Mouse (Mus musculus) macrophage (primary cell): Measurements from ENCODE around the gene Cd151. TPM values are rescaled to one million over a fixed set of nuclear protein-coding genes. Genes with fewer than 3 reads are reported as not detected.
"Not testable (repeated sequence)": the region's sequence is repeated elsewhere in the genome, so short reads cannot be mapped to it uniquely, and the experiment has no call there.

Experiments
- H3K27ac ChIP-seq: fragments of 350-480 bp; formaldehyde crosslinking; 2 replicates; pipeline ENCODE4 v1.9.0; 2021
- H3K36me3 ChIP-seq: fragments of 350-480 bp; formaldehyde crosslinking; 2 replicates; pipeline ENCODE4 v1.9.0; 2021; ENCODE audit errors: inconsistent target
- H3K4me3 ChIP-seq: fragments of 350-480 bp; formaldehyde crosslinking; 2 replicates; pipeline ENCODE4 v1.9.0; 2021; ENCODE audit errors: inconsistent target
- H3K79me2 ChIP-seq: fragments of 350-480 bp; formaldehyde crosslinking; 2 replicates; pipeline ENCODE4 v1.9.0; 2021; ENCODE audit errors: inconsistent target
- WGBS: methylation state at CpG from one replicate; pipeline ENCODE4 v1.1.7; 2026; ENCODE audit warnings: inconsistent platforms; ENCODE audit not compliant: missing documents; 5-methylcytosine and 5-hydroxymethylcytosine counted together
- polyA plus RNA-seq: library from polyadenylated mRNA; stranded (reverse); fragments of 250-400 nt; gene quantifications from 3 replicates; pipeline ENCODE4 v1.2.4, GENCODE M21; 2018; ENCODE audit warnings: inconsistent platforms

The Cd151 gene
- polyA plus RNA-seq, 1 experiment from 2014 or later: 60.3 TPM

- WGBS: 96% methylated on average over 13 of the region's 13 CpGs
- no peaks in the 10 kb centered on the region for H3K36me3 ChIP-seq
- H3K27ac ChIP-seq: no peak overlapping the region
- no peak overlapping the region for H3K4me3 ChIP-seq
- peaks cover 10% of the 10 kb centered on the region; the same call in 1 of the 2 replicates for H3K79me2 ChIP-seq
Measured at GRCm38 (mm10) chr7:141442199-141442598, 25.0 kb upstream of the Cd151 start.

GRCm38 (mm10) chr7:141443081-141443821, 23.9 kb upstream of the Cd151 start:
- Histone ChIP-seq H3K36me3 (no peaks in the 10 kb centered on the region), H3K4me3 (peak overlapping the region; percentile 60), H3K79me2 (peaks cover 17% of the 10 kb centered on the region), H3K27ac (peak overlapping the region; percentile 46)
- WGBS: 20% methylated on average over 12 of the region's 12 CpGs

GRCm38 (mm10) chr7:141443828-141444237, 23.4 kb upstream of the Cd151 start, which contains the start of gene Pidd1:
TSS of gene Pidd1 (minus strand) at chr7:141444025.
- peak within 1 kb of the TSS; percentile 54 for H3K27ac ChIP-seq
- 1% methylated on average over 25 of the region's 25 CpGs for WGBS

GRCm38 (mm10) chr7:141446374-141446773, 20.8 kb upstream of the Cd151 start:
- 93% methylated on average over 2 of the region's 3 CpGs for WGBS
- H3K36me3 ChIP-seq, H3K4me3 ChIP-seq: not testable (repeated sequence)
- peaks cover 36% of the 10 kb centered on the region for H3K79me2 ChIP-seq
- H3K27ac ChIP-seq: peak overlapping the region; percentile 96; the same call in 1 of the 2 replicates

More at GRCm38 (mm10) chr7:141443828-141444237, 23.4 kb upstream of the Cd151 start, which contains the start of gene Pidd1:
- Histone ChIP-seq H3K79me2 (peaks cover 23% of the 10 kb centered on the region), H3K36me3 (no peaks in the 10 kb centered on the region), H3K4me3 (peak within 1 kb of the TSS; percentile 60)

GRCm38 (mm10) chr7:141447110-141447991, 19.8 kb upstream of the Cd151 start, which contains the start of gene Rplp2:
TSS of gene Rplp2 (plus strand) at chr7:141447370.
- H3K4me3 ChIP-seq: peak within 1 kb of the TSS; percentile 89
- under 1% methylated on average over 63 of the region's 63 CpGs for WGBS
- H3K79me2 ChIP-seq: peaks cover 33% of the 10 kb centered on the region
- peak within 1 kb of the TSS; percentile 96 for H3K27ac ChIP-seq
- peaks cover 5% of the 10 kb centered on the region; the same call in 1 of the 2 replicates for H3K36me3 ChIP-seq

GRCm38 (mm10) chr7:141451928-141452327, 15.3 kb upstream of the Cd151 start:
- peaks cover 5% of the 10 kb centered on the region; the same call in 1 of the 2 replicates for H3K36me3 ChIP-seq
- no peak overlapping the region for H3K27ac ChIP-seq
- peaks cover 38% of the 10 kb centered on the region for H3K79me2 ChIP-seq
- H3K4me3 ChIP-seq: no peak overlapping the region

- no peak overlapping the region for H3K4me3 ChIP-seq
- no peak overlapping the region for H3K27ac ChIP-seq
- H3K79me2 ChIP-seq: peaks cover 36% of the 10 kb centered on the region
- H3K36me3 ChIP-seq: peaks cover 13% of the 10 kb centered on the region; the same call in 1 of the 2 replicates
- WGBS: 65% methylated on average over 2 of the region's 2 CpGs
Measured at GRCm38 (mm10) chr7:141453636-141454035, 13.6 kb upstream of the Cd151 start.

GRCm38 (mm10) chr7:141454967-141455551, 12.1 kb upstream of the Cd151 start, which contains the start of gene Pnpla2:
TSS of gene Pnpla2 (plus strand) at chr7:141455198.
- under 1% methylated on average over 44 of the region's 45 CpGs for WGBS
- peaks cover 22% of the 10 kb centered on the region for H3K79me2 ChIP-seq
- peak within 1 kb of the TSS; percentile 77 for H3K27ac ChIP-seq
- H3K36me3 ChIP-seq: peaks cover 21% of the 10 kb centered on the region; the same call in 1 of the 2 replicates
- peak within 1 kb of the TSS; percentile 90 for H3K4me3 ChIP-seq

- peak overlapping the region; percentile 90 for H3K4me3 ChIP-seq
- peaks cover 18% of the 10 kb centered on the region; the same call in 1 of the 2 replicates for H3K36me3 ChIP-seq
- H3K79me2 ChIP-seq: peaks cover 21% of the 10 kb centered on the region
- peak overlapping the region; percentile 77 for H3K27ac ChIP-seq
- 2% methylated on average over 20 of the region's 23 CpGs for WGBS
Measured at GRCm38 (mm10) chr7:141455610-141456314, 11.4 kb upstream of the Cd151 start.

GRCm38 (mm10) chr7:141456739-141457138, 10.5 kb upstream of the Cd151 start:
- 39% methylated on average over 6 of the region's 6 CpGs for WGBS
- Histone ChIP-seq H3K27ac (peak overlapping the region; percentile 77), H3K4me3 (no peak overlapping the region; the same call in 1 of the 2 replicates), H3K79me2 (peaks cover 21% of the 10 kb centered on the region), H3K36me3 (peaks cover 15% of the 10 kb centered on the region; the same call in 1 of the 2 replicates)

GRCm38 (mm10) chr7:141457236-141457635, 10.0 kb upstream of the Cd151 start:
- Histone ChIP-seq H3K27ac (0 out of 2 replicates have a peak overlapping the region, but pooled peaks have one; percentile 77), H3K4me3 (no peak overlapping the region), H3K79me2 (peaks cover 24% of the 10 kb centered on the region), H3K36me3 (peaks cover 15% of the 10 kb centered on the region; the same call in 1 of the 2 replicates)
- WGBS: 87% methylated on average over 14 of the region's 14 CpGs

- Histone ChIP-seq H3K4me3 (no peak overlapping the region), H3K79me2 (peaks cover 27% of the 10 kb centered on the region), H3K36me3 (peaks cover 15% of the 10 kb centered on the region; the same call in 1 of the 2 replicates), H3K27ac (no peak overlapping the region)
- 90% methylated on average over 15 of the region's 15 CpGs for WGBS
Measured at GRCm38 (mm10) chr7:141457986-141458660, 9.1 kb upstream of the Cd151 start.

GRCm38 (mm10) chr7:141458661-141459060, 8.5 kb upstream of the Cd151 start:
- H3K27ac ChIP-seq: no peak overlapping the region
- no peak overlapping the region for H3K4me3 ChIP-seq
- H3K79me2 ChIP-seq: peaks cover 27% of the 10 kb centered on the region
- WGBS: 83% methylated on average over 9 of the region's 11 CpGs
- H3K36me3 ChIP-seq: peaks cover 15% of the 10 kb centered on the region; the same call in 1 of the 2 replicates
